Mouse (Mus musculus) ES-E14 (cell line): ENCODE results near the gene Spsb4.

Experiments used
- CHD2 ChIP-seq: IDR thresholded peaks from 2 replicates; pipeline ENCODE4 v1.6.1; 2014; ENCODE audit warnings: mild to moderate bottlenecking, low read depth, low read length, inconsistent platforms
- HCFC1 ChIP-seq: IDR thresholded peaks from 2 replicates; pipeline ENCODE4 v1.6.1; 2012; ENCODE audit warnings: low read length, inconsistent platforms, borderline replicate concordance; ENCODE audit not compliant: insufficient read depth
- ZC3H11A ChIP-seq: IDR thresholded peaks from 2 replicates; pipeline ENCODE4 v1.6.1; 2012; ENCODE audit warnings: low read depth, mild to moderate bottlenecking, inconsistent platforms, low read length, borderline replicate concordance
- ZNF384 ChIP-seq: IDR thresholded peaks from 2 replicates; pipeline ENCODE4 v1.6.1; 2012; ENCODE audit warnings: low read depth, low read length, inconsistent platforms

DNA sequence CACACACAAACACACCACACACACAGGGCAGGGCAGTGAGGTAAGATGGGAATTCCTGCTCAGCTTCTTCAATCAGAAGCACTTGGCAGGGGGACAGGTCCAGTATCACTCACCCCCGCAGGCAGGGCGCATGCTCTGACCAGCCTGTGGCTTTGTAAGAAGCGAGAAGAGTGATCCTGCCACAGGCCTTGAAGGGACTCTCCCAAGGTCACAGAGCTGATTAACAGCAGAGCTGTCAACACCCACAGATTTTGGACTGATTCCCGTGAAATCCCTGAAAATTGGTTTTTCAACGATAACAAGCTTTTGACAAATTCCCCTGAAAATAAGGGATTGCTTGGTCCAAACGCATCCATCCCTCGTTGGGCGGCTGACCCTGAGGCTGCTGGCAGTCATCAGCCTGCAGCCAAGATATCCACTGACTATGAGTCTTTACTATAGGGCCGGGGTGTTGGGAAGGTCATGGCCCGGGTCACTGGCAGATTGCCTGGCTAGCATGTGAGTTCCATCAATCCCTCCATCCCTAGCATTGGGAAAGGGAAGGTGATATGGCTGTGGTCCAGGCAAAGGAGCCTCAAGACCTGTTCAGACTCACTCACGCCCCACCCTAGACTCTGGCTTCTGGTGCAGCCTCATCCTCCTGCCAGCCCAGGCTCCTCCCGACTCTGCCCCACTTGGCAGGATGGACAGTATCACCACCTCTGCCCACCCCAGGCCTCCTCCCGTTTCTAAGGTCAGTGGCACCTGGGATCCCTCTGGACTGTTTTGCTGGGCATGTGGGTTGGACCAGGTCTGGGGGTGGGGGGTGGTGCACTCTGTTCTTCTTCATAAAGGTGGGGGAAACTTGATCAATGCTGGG, 41.1 kb downstream of the Spsb4 start:
- no peak for TF ChIP-seq CHD2
- TF ChIP-seq ZC3H11A, result no peak
- TF ChIP-seq ZNF384, result no peak
- no peak for TF ChIP-seq HCFC1
